Mouse (Mus musculus) brain, embryonic 14.5 days (tissue): ENCODE measurements around the gene Spem2.

Experiments
- CTCF ChIP-seq: fragments of 200-500 bp; IDR thresholded peaks from 2 replicates; pipeline ENCODE4 v1.5.1; 2012; ENCODE audit warnings: inconsistent platforms, mild to moderate bottlenecking, moderate library complexity, borderline replicate concordance; ENCODE audit not compliant: insufficient read depth, insufficient read length; ENCODE audit errors: extremely low read depth
- POLR2A ChIP-seq: fragments of 200-500 bp; IDR thresholded peaks from 2 replicates; pipeline ENCODE4 v1.6.1; 2012; ENCODE audit warnings: mild to moderate bottlenecking, inconsistent platforms, borderline replicate concordance; ENCODE audit not compliant: poor library complexity, insufficient read depth, insufficient read length, severe bottlenecking; ENCODE audit errors: extremely low read depth

- no peak for TF ChIP-seq POLR2A
- TF ChIP-seq CTCF, result no peak
Measured at GRCm38 (mm10) chr11:69867335-69867734, 49.1 kb upstream of the Spem2 start.
